Mouse (Mus musculus): ENCODE measurements around the gene Samm50. TPM values are rescaled to one million over a fixed set of nuclear protein-coding genes. Genes with fewer than 3 reads are reported as not detected.

Gene Samm50
- total and polyA plus RNA-seq, 3 experiments: 55.3 to 132 (median 79.3) TPM

DNA sequence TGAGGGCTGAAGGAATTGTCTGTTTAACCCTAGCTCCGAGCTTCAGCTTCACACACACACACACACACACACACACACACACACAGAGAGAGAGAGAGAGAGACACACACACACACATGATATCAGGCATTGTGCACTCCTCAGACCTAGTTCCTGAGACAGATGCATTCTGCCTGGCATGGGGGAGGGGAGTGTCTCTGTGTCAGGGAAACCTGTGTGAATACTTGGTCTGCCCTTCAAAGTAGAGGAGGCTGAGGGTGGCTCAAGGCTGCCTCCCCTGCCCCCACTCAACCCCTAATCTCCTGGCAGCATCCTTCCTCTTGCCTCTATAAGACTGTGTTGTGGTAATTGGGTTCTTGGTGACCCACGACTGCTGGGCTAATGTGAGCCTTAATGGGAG, 71.5 kb downstream of the Samm50 start:
- Histone ChIP-seq H3K27me3 (replicated peaks) (peaks cover 85% of the 10 kb centered on the region), H3K4me3 (replicated peaks in 1 of 3; ENCODE audit: low read depth in 2 of 3, low read length in 2 of 3, poor library complexity in 1 of 3) (no peak overlapping the region), H3K27ac (ENCODE audit: insufficient read depth, low read depth) (no peak overlapping the region), H3K9ac (ENCODE audit: insufficient read depth, low read depth) (no peak overlapping the region), H3K79me2 (replicated peaks; ENCODE audit: control insufficient read depth, extremely low read depth, insufficient read depth, poor library complexity, severe bottlenecking) (no peaks in the 10 kb centered on the region), H3K9me3 (replicated peaks; ENCODE audit: low read length) (no peaks in the 10 kb centered on the region), H3K4me1 (ENCODE audit: control insufficient read depth in 1 of 2, insufficient read depth in 2 of 2) (0 out of 4 replicates have a peak, but pooled peaks cover 0 to 3% of the 10 kb centered on the region in 2 experiments), H3K36me3 (replicated peaks in 1 of 2; ENCODE audit: control insufficient read depth in 1 of 2, insufficient read depth in 1 of 2, low read length in 1 of 2) (no peaks in the 10 kb centered on the region), H3K4me2 (ENCODE audit: insufficient read depth, low read depth, poor library complexity, severe bottlenecking) (no peak overlapping the region)
- no peak for DNase-seq (ENCODE audit: extremely low read depth)
- dilution Hi-C loops (cut with MboI; ENCODE audit: extremely low pct_ligation_motif_present, extremely low pct_unique_long_range_greater_than_20kb, low sequenced_read_pairs) (no loop called here), in situ Hi-C loops (cut with MboI; ENCODE audit: low pct_ligation_motif_present, low pct_unique_long_range_greater_than_20kb, low sequenced_read_pairs) (no loop called here)
- TF ChIP-seq PAX5 (IDR thresholded peaks at IDR 0.05; ENCODE audit: low read length): no peak
- no peak for TF ChIP-seq EP300 (IDR thresholded peaks at IDR 0.05; ENCODE audit: low read length)
- TF ChIP-seq TCF12 (IDR thresholded peaks at IDR 0.05; ENCODE audit: low read depth, low read length): no peak
- no peak for TF ChIP-seq MAFK (IDR thresholded peaks at IDR 0.05; ENCODE audit: insufficient replicate concordance, low read length)
- TF ChIP-seq JUND (conservative IDR thresholded peaks at IDR 0.05; ENCODE audit: low read depth, low read length): no peak
- TF ChIP-seq USF1 (IDR thresholded peaks at IDR 0.05; ENCODE audit: low read depth, low read length): no peak
- no peak for TF ChIP-seq SIN3A (IDR thresholded peaks at IDR 0.05; ENCODE audit: low read length)
- TF ChIP-seq UBTF (IDR thresholded peaks at IDR 0.05; ENCODE audit: low read depth, low read length): no peak
- no peak for TF ChIP-seq JUN (IDR thresholded peaks at IDR 0.05; ENCODE audit: insufficient read depth, low read depth, low read length)

DNA sequence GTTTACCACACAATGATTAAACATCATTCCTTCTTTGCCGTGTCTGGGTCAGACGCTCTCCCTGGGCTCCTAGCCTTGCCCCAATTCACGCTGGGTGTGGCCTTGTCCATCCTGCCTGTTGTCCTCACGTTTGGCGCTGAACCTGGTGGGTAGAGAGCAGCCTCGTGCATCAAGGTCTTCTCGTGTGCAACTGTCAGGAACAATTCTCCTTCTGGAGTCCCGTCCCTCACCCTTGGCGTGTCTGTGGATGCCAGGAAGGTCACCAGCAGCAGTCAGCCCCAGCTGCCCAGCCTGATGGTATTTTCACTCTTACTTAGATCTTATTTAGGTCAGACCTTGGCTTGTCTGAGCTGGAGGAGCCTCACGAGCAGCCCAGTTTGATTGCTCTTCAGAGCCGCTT, 73.1 kb downstream of the Samm50 start:
- no peaks in the 10 kb centered on the region for H3K36me3 ChIP-seq (replicated peaks in 1 of 2; ENCODE audit: control insufficient read depth in 1 of 2, insufficient read depth in 1 of 2, low read length in 1 of 2)
- TF ChIP-seq EP300 (IDR thresholded peaks at IDR 0.05; ENCODE audit: low read length) (no peak), CTCF (conservative IDR thresholded peaks at IDR 0.05 in 1 of 2, IDR thresholded peaks at IDR 0.05 in 1 of 2; ENCODE audit: low read depth in 2 of 2, low read length in 2 of 2) (no peak), TBP (conservative IDR thresholded peaks at IDR 0.05; ENCODE audit: low read depth, low read length) (no peak), JUND (conservative IDR thresholded peaks at IDR 0.05; ENCODE audit: low read depth, low read length) (no peak), USF1 (IDR thresholded peaks at IDR 0.05; ENCODE audit: low read depth, low read length) (no peak), SIN3A (IDR thresholded peaks at IDR 0.05; ENCODE audit: low read length) (no peak), E2F4 (IDR thresholded peaks at IDR 0.05; ENCODE audit: insufficient replicate concordance, low read depth, low read length) (no peak), PAX5 (IDR thresholded peaks at IDR 0.05; ENCODE audit: low read length) (no peak), MYC (IDR thresholded peaks at IDR 0.05; ENCODE audit: low read depth, low read length) (no peak), ZNF384 (IDR thresholded peaks at IDR 0.05; ENCODE audit: low read depth, low read length) (no peak), TCF12 (IDR thresholded peaks at IDR 0.05; ENCODE audit: low read depth, low read length) (no peak), BHLHE40 (IDR thresholded peaks at IDR 0.05; ENCODE audit: low read depth, low read length) (no peak), MAFK (IDR thresholded peaks at IDR 0.05; ENCODE audit: insufficient replicate concordance, low read length) (no peak), JUN (IDR thresholded peaks at IDR 0.05; ENCODE audit: insufficient read depth, low read depth, low read length) (no peak), KAT2A (IDR thresholded peaks at IDR 0.05; ENCODE audit: insufficient replicate concordance, low read length) (no peak), POLR2A (IDR thresholded peaks at IDR 0.05; ENCODE audit: low read depth, low read length) (no peak), SMC3 (IDR thresholded peaks at IDR 0.05; ENCODE audit: low read depth, low read length) (no peak), GABPA (IDR thresholded peaks at IDR 0.05; ENCODE audit: insufficient replicate concordance, low read depth, low read length) (no peak)
- H3K4me1 ChIP-seq (ENCODE audit: control insufficient read depth in 1 of 2, insufficient read depth in 2 of 2): 0 out of 4 replicates have a peak, but pooled peaks cover 0 to 3% of the 10 kb centered on the region in 2 experiments
- DNase-seq (ENCODE audit: extremely low read depth): no peak
- H3K79me2 ChIP-seq (replicated peaks; ENCODE audit: control insufficient read depth, extremely low read depth, insufficient read depth, poor library complexity, severe bottlenecking): no peaks in the 10 kb centered on the region
- H3K4me3 ChIP-seq (replicated peaks in 1 of 3; ENCODE audit: low read depth in 2 of 3, low read length in 2 of 3, poor library complexity in 1 of 3): no peak overlapping the region
- H3K9ac ChIP-seq (ENCODE audit: insufficient read depth, low read depth): no peak overlapping the region
- H3K27me3 ChIP-seq (replicated peaks): peaks cover 82% of the 10 kb centered on the region
- H3K4me2 ChIP-seq (ENCODE audit: insufficient read depth, low read depth, poor library complexity, severe bottlenecking): no peak overlapping the region
- dilution Hi-C loops (cut with MboI; ENCODE audit: extremely low pct_ligation_motif_present, extremely low pct_unique_long_range_greater_than_20kb, low sequenced_read_pairs): no loop called here
- no peaks in the 10 kb centered on the region for H3K9me3 ChIP-seq (replicated peaks; ENCODE audit: low read length)
- H3K27ac ChIP-seq (ENCODE audit: insufficient read depth, low read depth): no peak overlapping the region
- in situ Hi-C loops (cut with MboI; ENCODE audit: low pct_ligation_motif_present, low pct_unique_long_range_greater_than_20kb, low sequenced_read_pairs): no loop called here

Data from CH12.LX (cell line).